Mouse (Mus musculus) hindbrain, embryonic 11.5 days (tissue): ENCODE measurements around the gene Olfr877. TPM values are rescaled to one million over a fixed set of nuclear protein-coding genes. Genes with fewer than 3 reads are reported as not detected.

ENCODE experiments used
- ATAC-seq: fragments of 200-750 bp; cut with Nextera tagmentation; 2 replicates; pipeline ENCODE4 v1.8.0; 2017; ENCODE audit warnings: mild to moderate bottlenecking, moderate TSS enrichment, moderate library complexity; ENCODE audit not compliant: low FRiP score
- DNase-seq: peaks from one replicate; pipeline ENCODE4 v3.0.0-alpha.2; 2015; ENCODE audit warnings: low spot score
- H3K27ac ChIP-seq: fragments of 300-500 bp; sonication (generic); 2 replicates; pipeline ENCODE4 v1.5.1; 2014; ENCODE audit warnings: mild to moderate bottlenecking, low read depth, low read length
- H3K27me3 ChIP-seq: fragments of 300-500 bp; sonication (generic); 2 replicates; pipeline ENCODE4 v1.6.1; 2014; ENCODE audit warnings: mild to moderate bottlenecking, low read length, moderate library complexity, mixed read lengths; ENCODE audit not compliant: control insufficient read depth, insufficient read depth
- H3K36me3 ChIP-seq: fragments of 300-500 bp; sonication (generic); 2 replicates; pipeline ENCODE4 v1.6.1; 2014; ENCODE audit warnings: mild to moderate bottlenecking, low read length, moderate library complexity, mixed read lengths; ENCODE audit not compliant: control insufficient read depth, insufficient read depth
- H3K4me1 ChIP-seq: fragments of 300-500 bp; sonication (generic); replicated peaks from 2 replicates; pipeline ENCODE4 v1.6.1; 2014; ENCODE audit warnings: low read length, mixed read lengths; ENCODE audit not compliant: control insufficient read depth, insufficient read depth
- H3K4me2 ChIP-seq: fragments of 300-500 bp; sonication (generic); replicated peaks from 2 replicates; pipeline ENCODE4 v1.6.1; 2014; ENCODE audit warnings: mild to moderate bottlenecking, low read depth, low read length
- H3K4me3 ChIP-seq: fragments of 300-500 bp; sonication (generic); 2 replicates; pipeline ENCODE4 v1.5.1; 2014; ENCODE audit warnings: low read depth, low read length
- H3K9ac ChIP-seq: fragments of 300-500 bp; sonication (generic); 2 replicates; pipeline ENCODE4 v1.6.1; 2014; ENCODE audit warnings: low read depth, low read length
- H3K9me3 ChIP-seq: fragments of 300-500 bp; sonication (generic); 2 replicates; pipeline ENCODE4 v1.6.1; 2016; ENCODE audit warnings: low read length; ENCODE audit not compliant: control insufficient read depth
- WGBS: fragments of 180-500 bp; shearing (Covaris S2); extraction: QIAGEN DNeasy Blood & Tissue Kit; methylation state at CpG from one replicate; pipeline ENCODE4 v1.1.7; 2014; 5-methylcytosine and 5-hydroxymethylcytosine counted together
- polyA plus RNA-seq: library from polyadenylated mRNA; unstranded; fragments of >200 nt; fragmentation: Nextera tagmentation; extraction: Ambion mirVana; gene quantifications from 2 replicates; pipeline ENCODE4 v1.2.1, GENCODE M21; 2014

Olfr877 gene
- polyA plus RNA-seq, 1 experiment from 2014 or later = not detected

DNA sequence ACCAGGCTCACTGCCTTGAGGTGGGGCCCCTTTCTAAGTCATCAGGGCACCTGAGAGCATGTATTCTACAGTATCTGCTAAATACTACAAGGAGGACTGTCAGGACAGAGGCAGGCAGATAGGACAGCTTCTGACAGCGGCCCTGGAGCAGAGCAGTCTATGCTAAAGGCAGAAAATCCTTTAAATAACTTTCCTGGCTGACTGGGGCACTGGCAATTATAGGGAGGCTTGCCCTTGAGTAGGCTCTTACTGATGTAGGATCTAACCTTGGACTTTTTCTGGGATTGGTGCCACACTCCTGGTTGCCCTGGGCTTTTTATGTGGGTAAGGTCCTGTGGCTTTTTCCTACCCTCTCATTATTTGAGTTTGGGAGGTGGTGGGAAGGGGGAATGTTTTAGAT, 16.2 kb downstream of the Olfr877 start:
- ATAC-seq (no peak), DNase-seq (no peak)
- H3K4me2 ChIP-seq = no peak overlapping the region
- H3K4me3 ChIP-seq = no peak overlapping the region
- no peaks in the 10 kb centered on the region for H3K4me1 ChIP-seq
- no peak overlapping the region for H3K9ac ChIP-seq
- H3K27ac ChIP-seq = no peak overlapping the region
- H3K9me3 ChIP-seq = no peaks in the 10 kb centered on the region
- H3K36me3 ChIP-seq = no peaks in the 10 kb centered on the region
- no peaks in the 10 kb centered on the region for H3K27me3 ChIP-seq
- 77% methylated on average over 1 of the region's 1 CpGs for WGBS

DNA sequence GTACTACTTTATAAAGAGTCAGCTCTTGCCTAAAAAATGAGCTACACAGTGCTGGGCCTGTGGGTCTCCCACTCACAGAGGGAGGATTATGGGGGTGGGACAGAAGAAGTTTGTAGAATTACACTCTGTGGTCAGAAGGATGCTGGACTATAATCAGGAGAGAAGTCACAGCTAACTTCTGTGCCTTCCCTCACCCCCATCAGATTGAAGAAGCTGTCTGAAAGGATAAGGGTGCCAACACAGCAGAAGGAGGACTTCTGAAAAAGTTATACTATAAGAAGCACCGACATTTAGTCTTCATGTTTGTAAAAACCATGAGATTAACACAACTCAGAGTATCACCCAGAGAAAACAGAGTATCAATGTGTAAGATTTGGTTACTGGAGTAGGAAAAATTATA, 17.0 kb downstream of the Olfr877 start:
- H3K27me3 ChIP-seq = no peaks in the 10 kb centered on the region
- H3K9me3 ChIP-seq = no peaks in the 10 kb centered on the region
- no peak overlapping the region for H3K4me3 ChIP-seq
- WGBS = 76% methylated on average over 1 of the region's 1 CpGs
- H3K4me2 ChIP-seq = no peak overlapping the region
- H3K4me1 ChIP-seq = no peaks in the 10 kb centered on the region
- no peak overlapping the region for H3K27ac ChIP-seq
- no peak for DNase-seq
- no peaks in the 10 kb centered on the region for H3K36me3 ChIP-seq
- ATAC-seq = no peak
- H3K9ac ChIP-seq = no peak overlapping the region

DNA sequence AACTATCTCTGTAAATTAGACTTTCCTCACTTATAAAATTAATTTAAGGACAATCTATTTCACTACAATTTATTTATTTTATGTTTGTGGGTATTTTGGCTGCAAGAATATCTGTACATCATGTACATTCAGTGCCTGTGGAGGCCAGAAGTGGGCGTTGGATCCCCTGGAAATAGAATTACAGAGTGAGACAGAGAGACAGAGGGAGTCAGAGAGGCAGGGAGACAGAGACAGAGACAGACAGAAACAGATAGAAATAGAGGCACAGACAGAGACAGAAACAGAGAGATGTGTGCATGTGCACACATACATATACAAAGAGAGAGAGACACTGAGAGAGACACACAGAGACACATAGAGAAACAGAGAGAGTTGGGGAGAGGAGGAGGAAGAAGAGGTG, 17.5 kb downstream of the Olfr877 start:
- H3K36me3 ChIP-seq = no peaks in the 10 kb centered on the region
- WGBS = 63% methylated on average over 1 of the region's 1 CpGs
- no peaks in the 10 kb centered on the region for H3K27me3 ChIP-seq
- no peaks in the 10 kb centered on the region for H3K9me3 ChIP-seq
- no peak overlapping the region for H3K27ac ChIP-seq
- no peak overlapping the region for H3K9ac ChIP-seq
- no peaks in the 10 kb centered on the region for H3K4me1 ChIP-seq
- H3K4me3 ChIP-seq = no peak overlapping the region
- no peak for ATAC-seq
- no peak for DNase-seq
- no peak overlapping the region for H3K4me2 ChIP-seq

DNA sequence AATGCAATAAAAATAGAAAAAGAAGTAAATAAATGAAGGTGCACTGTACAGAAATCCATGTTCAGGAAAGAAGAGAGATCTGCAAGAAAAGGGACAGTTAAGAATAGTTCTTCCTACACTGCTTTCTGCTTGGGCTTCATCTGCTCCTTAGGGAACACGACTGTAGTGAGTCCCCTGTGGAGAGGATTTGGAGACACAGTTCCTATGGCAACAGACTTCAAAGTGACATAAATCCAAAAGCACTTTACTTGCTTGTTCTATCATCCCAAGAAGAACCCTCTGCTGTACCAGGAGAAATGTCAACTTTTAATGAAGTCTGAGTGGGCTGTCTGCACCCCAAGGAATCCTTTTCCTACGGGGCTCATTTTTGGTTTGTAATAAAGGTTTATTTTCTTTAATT, 36.9 kb downstream of the Olfr877 start:
- Histone ChIP-seq H3K27me3 (no peaks in the 10 kb centered on the region), H3K9me3 (no peaks in the 10 kb centered on the region), H3K36me3 (no peaks in the 10 kb centered on the region), H3K4me1 (no peaks in the 10 kb centered on the region), H3K9ac (no peak overlapping the region), H3K4me2 (no peak overlapping the region), H3K4me3 (no peak overlapping the region), H3K27ac (no peak overlapping the region)
- no peak for ATAC-seq
- no peak for DNase-seq
- WGBS = 36% methylated on average over 2 of the region's 2 CpGs

DNA sequence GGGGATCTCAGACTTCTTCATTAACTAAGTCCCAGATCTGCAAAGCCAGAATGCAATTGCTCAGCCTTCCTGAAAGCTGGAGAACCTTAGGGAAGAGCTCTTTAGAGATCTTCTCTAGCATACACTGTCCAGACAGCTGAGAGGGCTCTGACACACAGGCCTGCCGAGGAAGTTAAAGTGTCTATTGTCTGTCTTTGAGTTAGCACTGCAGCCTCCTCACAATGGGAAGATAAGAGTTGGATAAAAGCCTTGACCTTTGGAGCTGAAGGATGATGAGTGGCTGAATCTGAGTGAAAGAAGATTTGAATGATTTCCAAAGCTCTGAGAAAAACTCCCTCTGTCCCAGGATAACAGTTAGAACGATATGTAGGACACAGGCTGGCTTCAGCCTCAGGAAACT, 42.6 kb downstream of the Olfr877 start, which contains the start of gene Olfr145:
TSS of gene Olfr145 (plus strand) at position 64 of the 400 bp plus-strand sequence.
- Histone ChIP-seq H3K4me1 (no peaks in the 10 kb centered on the region), H3K27me3 (no peaks in the 10 kb centered on the region), H3K36me3 (no peaks in the 10 kb centered on the region), H3K9me3 (no peaks in the 10 kb centered on the region), H3K4me2 (no peak within 1 kb of the TSS), H3K27ac (no peak within 1 kb of the TSS), H3K4me3 (no peak within 1 kb of the TSS), H3K9ac (no peak within 1 kb of the TSS)
- DNase-seq = no peak
- 21% methylated on average over 2 of the region's 2 CpGs for WGBS
- ATAC-seq = no peak

DNA sequence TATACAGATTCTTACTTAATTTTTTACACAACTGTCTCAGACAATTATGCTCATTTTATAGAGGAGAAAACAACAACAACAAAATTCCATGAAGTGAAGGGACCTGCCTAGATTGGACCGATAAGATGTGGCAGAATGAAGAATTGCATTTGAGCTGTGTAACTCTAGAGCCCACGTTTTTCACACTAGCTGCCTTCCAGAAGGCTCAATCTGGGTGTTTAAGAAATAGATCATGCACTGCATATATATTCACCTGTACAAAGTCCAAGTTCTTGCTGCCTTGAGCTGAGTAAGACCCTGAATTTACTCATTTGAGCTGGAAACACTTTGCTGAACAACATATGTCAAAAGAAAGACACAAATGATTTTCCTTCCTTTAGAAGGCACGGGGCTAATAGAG, 51.5 kb downstream of the Olfr877 start:
- Histone ChIP-seq H3K4me3 (no peak overlapping the region), H3K27ac (no peak overlapping the region), H3K4me1 (no peaks in the 10 kb centered on the region), H3K27me3 (no peaks in the 10 kb centered on the region), H3K36me3 (no peaks in the 10 kb centered on the region), H3K4me2 (no peak overlapping the region), H3K9ac (no peak overlapping the region), H3K9me3 (no peaks in the 10 kb centered on the region)
- ATAC-seq = no peak
- WGBS = 76% methylated on average over 3 of the region's 3 CpGs
- DNase-seq = no peak

Other genes starting within 250 kb of the Olfr877 start
- gene Spa17, start 240.5 kb upstream of the Olfr877 start, polyA plus RNA-seq = 19.8 and 22.2 TPM in 2 replicates
- 142 and 151 TPM in 2 replicates for gene Tbrg1, start 197.0 kb upstream of the Olfr877 start, polyA plus RNA-seq
- gene Panx3, start 185.0 kb upstream of the Olfr877 start, polyA plus RNA-seq = 0.07 and 0.28 TPM in 2 replicates
- not detected in 2 replicates for gene Olfr160, start 138.0 kb upstream of the Olfr877 start, polyA plus RNA-seq
- gene Olfr874, start 109.2 kb upstream of the Olfr877 start, polyA plus RNA-seq = not detected in 2 replicates
- not detected in 2 replicates for gene Olfr875, start 82.4 kb upstream of the Olfr877 start, polyA plus RNA-seq
- not detected in 2 replicates for gene Olfr876, start 51.2 kb upstream of the Olfr877 start, polyA plus RNA-seq
- gene Olfr145, start 42.5 kb downstream of the Olfr877 start, polyA plus RNA-seq = not detected in 2 replicates
- gene Olfr878, start 63.6 kb downstream of the Olfr877 start, polyA plus RNA-seq = not detected in 2 replicates
- not detected in 2 replicates for gene Olfr881, start 137.6 kb downstream of the Olfr877 start, polyA plus RNA-seq
- not detected in 2 replicates for gene Olfr883, start 171.5 kb downstream of the Olfr877 start, polyA plus RNA-seq
- not detected in 2 replicates for gene Olfr884, start 192.3 kb downstream of the Olfr877 start, polyA plus RNA-seq
- not detected in 2 replicates for gene Olfr885, start 207.1 kb downstream of the Olfr877 start, polyA plus RNA-seq
- gene Olfr887, start 229.8 kb downstream of the Olfr877 start, polyA plus RNA-seq = not detected in 2 replicates